ENCODE assay signal across 12 mouse cellular contexts in the genomic region with DNA sequence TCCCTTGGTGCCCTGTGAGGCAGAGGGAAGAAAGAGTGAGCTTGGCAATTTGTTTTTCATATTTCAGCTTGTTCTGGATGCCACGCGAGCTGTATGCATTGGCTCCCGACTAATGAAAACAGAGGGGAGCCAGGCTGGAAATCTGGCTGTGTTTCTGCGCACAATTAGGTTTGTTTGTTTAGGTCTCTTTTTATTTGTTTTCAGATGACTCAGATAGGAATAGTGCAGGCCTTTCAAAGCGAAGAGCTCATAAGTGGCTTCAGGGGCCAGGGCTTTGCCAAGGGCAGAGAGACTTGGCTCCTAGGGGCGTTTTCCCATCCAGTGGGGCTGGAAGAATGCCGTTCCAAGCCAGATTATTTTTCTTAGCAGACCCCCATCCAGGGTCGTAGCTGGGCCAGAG.
DNase-seq lines count a peak whose midpoint lies in the region; ATAC-seq lines count a peak whose summit lies in the region.
"Had no signal": no experiment of that assay in that cellular context is flagged by ENCODE, and none has a peak within 500 bp of the region (broad histone marks: within the 10 kb centered on the region; RNA-seq: fewer than 3 reads in every experiment).

No protein-coding gene starts in this region.

- ATAC-seq in embryonic facial prominence, embryonic 14.5 days (ENCODE audit: low read depth), result no peak
- no peak for ATAC-seq in CD4-positive, CD25-positive, alpha-beta regulatory T cell, adult 4 months
- ATAC-seq: Patski had no signal

- H3K4me1 ChIP-seq in embryonic facial prominence, embryonic 14.5 days (ENCODE audit: control insufficient read depth, insufficient read depth, low read length), result no peaks in the 10 kb centered on the region
- H3K4me1 ChIP-seq: liver, embryonic 13.5 days had no signal

- no peak overlapping the region for H3K9ac ChIP-seq in embryonic facial prominence, embryonic 14.5 days (ENCODE audit: low read depth, low read length)
- H3K9ac ChIP-seq: kidney, embryonic 15.5 days; liver, embryonic 13.5 days had no signal

- H3K4me2 ChIP-seq in embryonic facial prominence, embryonic 14.5 days (ENCODE audit: low read depth, low read length), result no peak overlapping the region
- H3K4me2 ChIP-seq: kidney, embryonic 15.5 days; liver, embryonic 13.5 days had no signal

- no peaks in the 10 kb centered on the region for H3K9me3 ChIP-seq in embryonic facial prominence, embryonic 14.5 days (ENCODE audit: control insufficient read depth, low read length)
- H3K9me3 ChIP-seq: kidney, embryonic 15.5 days; liver, embryonic 13.5 days had no signal

- WGBS in embryonic facial prominence, embryonic 14.5 days, result 36% methylated on average over 8 of the region's 8 CpGs

- no peaks in the 10 kb centered on the region for H3K36me3 ChIP-seq in embryonic facial prominence, embryonic 14.5 days (ENCODE audit: control insufficient read depth, insufficient read depth, low read length)
- H3K36me3 ChIP-seq: kidney, embryonic 15.5 days; liver, embryonic 13.5 days had no signal

- no peak overlapping the region for H3K4me3 ChIP-seq in embryonic facial prominence, embryonic 14.5 days (ENCODE audit: low read depth, low read length)
- H3K4me3 ChIP-seq: kidney, embryonic 15.5 days; liver, embryonic 13.5 days; myocyte had no signal

- DNase-seq in gastrocnemius, postnatal 25 days, result peak; percentile 42
- no peak for DNase-seq in gastrocnemius, adult 18-20 months (ENCODE audit: low spot score)
- peak; percentile 25 for DNase-seq in NIH3T3 (ENCODE audit: low read depth)
- DNase-seq in embryonic facial prominence, embryonic 14.5 days (ENCODE audit: low spot score), result peak; percentile 61
- DNase-seq in lung, postnatal 14 days, result peak; percentile 10
- no peak for DNase-seq in kidney, postnatal 25 days
- DNase-seq: cerebellum, adult 18-20 months; liver, embryonic 13.5 days had no signal

- 0 out of 2 replicates have a peak overlapping the region, but pooled peaks have one; percentile 25 for H3K27ac ChIP-seq in embryonic facial prominence, embryonic 14.5 days (replicated peaks; ENCODE audit: low read depth, low read length)
- H3K27ac ChIP-seq: kidney, embryonic 15.5 days; liver, embryonic 13.5 days had no signal

- no peaks in the 10 kb centered on the region for H3K27me3 ChIP-seq in embryonic facial prominence, embryonic 14.5 days (replicated peaks; ENCODE audit: control insufficient read depth, insufficient read depth, low read length)
- H3K27me3 ChIP-seq: kidney, embryonic 15.5 days; Patski had no signal

Comparison
In these comparisons a context has a peak if more than half of its experiments do, and no peak if none do; other contexts are left out.
1. DNase-seq: peak in gastrocnemius, postnatal 25 days (single experiment), NIH3T3 (single experiment), embryonic facial prominence, embryonic 14.5 days (single experiment) and lung, postnatal 14 days (single experiment); none in gastrocnemius, adult 18-20 months (single experiment) and kidney, postnatal 25 days (0 of 2).